Mouse (Mus musculus): ENCODE measurements around the gene Uba7. TPM values are rescaled to one million over a fixed set of nuclear protein-coding genes. Genes with fewer than 3 reads are reported as not detected.

The Uba7 gene
- total and polyA plus RNA-seq, 3 experiments = 18.1 to 44.1 TPM; not detected in 1

GRCm38 (mm10) chr9:107957141-107957540 is 18.2 kb upstream of the Uba7 start:
- H3K4me3 ChIP-seq (ENCODE audit: control insufficient read depth in 1 of 2, insufficient read depth in 1 of 2, low read depth in 2 of 2, low read length in 2 of 2) = no peak overlapping the region
- H3K27ac ChIP-seq (ENCODE audit: control insufficient read depth, low read depth, low read length) = no peak overlapping the region
- no peak for DNase-seq (ENCODE audit: low read depth, low spot score)
- no peaks in the 10 kb centered on the region for H3K9me3 ChIP-seq (replicated peaks; ENCODE audit: insufficient read depth, low read length)
- H3K79me2 ChIP-seq (ENCODE audit: control insufficient read depth, insufficient read depth, low read length, poor library complexity) = peaks cover 19% of the 10 kb centered on the region
- peaks cover 7 to 18% of the 10 kb centered on the region in 2 experiments for H3K36me3 ChIP-seq (ENCODE audit: control insufficient read depth in 1 of 2, insufficient read depth in 2 of 2, low read length in 2 of 2)
- TF ChIP-seq ETS1 (IDR thresholded peaks at IDR 0.05; ENCODE audit: low read depth, low read length) = no peak
- TF ChIP-seq ZNF384 (IDR thresholded peaks at IDR 0.05; ENCODE audit: low read depth, low read length) = no peak
- TF ChIP-seq RCOR1 (IDR thresholded peaks at IDR 0.05; ENCODE audit: low read depth, low read length) = no peak
- H3K9ac ChIP-seq (ENCODE audit: control insufficient read depth, low read depth, low read length, poor library complexity, severe bottlenecking) = no peak overlapping the region
- H3K27me3 ChIP-seq (ENCODE audit: control insufficient read depth in 1 of 2, insufficient read depth in 2 of 2, low read length in 2 of 2) = no peaks in the 10 kb centered on the region
- no peaks in the 10 kb centered on the region; a peak in 1 of 4 replicates for H3K4me1 ChIP-seq (ENCODE audit: control insufficient read depth in 1 of 2, insufficient read depth in 2 of 2, low read length in 2 of 2)

DNA sequence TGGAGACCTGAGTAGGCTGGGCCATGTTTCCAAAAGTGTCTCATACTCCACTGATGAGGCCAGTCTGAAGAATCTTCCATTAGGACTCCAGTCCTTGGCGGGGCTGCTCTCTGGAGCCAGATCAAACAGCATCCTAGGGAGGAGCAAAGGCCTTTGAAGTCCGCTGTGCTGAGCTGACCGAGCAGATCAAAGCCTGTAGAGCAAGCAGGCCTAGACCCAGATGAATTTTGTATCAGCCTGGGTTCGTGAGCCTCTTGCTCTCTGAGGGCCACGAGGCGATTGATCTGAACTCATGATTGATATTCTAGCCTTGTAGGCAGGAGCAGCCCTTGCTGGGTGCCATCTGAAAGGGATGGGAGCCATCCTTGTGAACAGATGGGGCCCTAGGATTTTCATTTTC is 15.4 kb upstream of the Uba7 start:
- H3K4me1 ChIP-seq (ENCODE audit: control insufficient read depth in 1 of 2, insufficient read depth in 2 of 2, low read length in 2 of 2) = no peaks in the 10 kb centered on the region
- no peak overlapping the region for H3K9ac ChIP-seq (ENCODE audit: control insufficient read depth, low read depth, low read length, poor library complexity, severe bottlenecking)
- H3K4me3 ChIP-seq (ENCODE audit: control insufficient read depth in 1 of 2, insufficient read depth in 1 of 2, low read depth in 2 of 2, low read length in 2 of 2) = no peak overlapping the region
- peaks cover 2% of the 10 kb centered on the region; the same call in 1 of the 2 replicates for H3K79me2 ChIP-seq (ENCODE audit: control insufficient read depth, insufficient read depth, low read length, poor library complexity)
- no peak for TF ChIP-seq ZMIZ1 (IDR thresholded peaks at IDR 0.05; ENCODE audit: low read depth, low read length)
- no peak for TF ChIP-seq MAX (IDR thresholded peaks at IDR 0.05; ENCODE audit: low read length)
- TF ChIP-seq MXI1 (IDR thresholded peaks at IDR 0.05; ENCODE audit: low read depth, low read length) = no peak
- no peak for TF ChIP-seq MYB (IDR thresholded peaks at IDR 0.05; ENCODE audit: low read depth, low read length)
- no peak for TF ChIP-seq GATA1 (IDR thresholded peaks at IDR 0.05; ENCODE audit: low read depth, low read length)
- TF ChIP-seq JUND (IDR thresholded peaks at IDR 0.05; ENCODE audit: low read depth, low read length) = no peak
- no peak for TF ChIP-seq RAD21 (IDR thresholded peaks at IDR 0.05; ENCODE audit: low read depth, low read length)
- no peak for TF ChIP-seq ELF1 (IDR thresholded peaks at IDR 0.05; ENCODE audit: low read depth, low read length)
- TF ChIP-seq POLR2AphosphoS2 (IDR thresholded peaks at IDR 0.05; ENCODE audit: low read length) = no peak
- TF ChIP-seq BHLHE40 (IDR thresholded peaks at IDR 0.05; ENCODE audit: borderline replicate concordance, low read depth, low read length) = no peak
- no peak for TF ChIP-seq EP300 (IDR thresholded peaks at IDR 0.05; ENCODE audit: low read depth in 1 of 2, low read length in 2 of 2)
- no peak for TF ChIP-seq ZNF384 (IDR thresholded peaks at IDR 0.05; ENCODE audit: low read depth, low read length)
- TF ChIP-seq ETS1 (IDR thresholded peaks at IDR 0.05; ENCODE audit: low read depth, low read length) = no peak
- TF ChIP-seq POLR2AphosphoS5 (IDR thresholded peaks at IDR 0.05; ENCODE audit: borderline replicate concordance, low read depth, low read length) = no peak
- no peaks in the 10 kb centered on the region for H3K9me3 ChIP-seq (replicated peaks; ENCODE audit: insufficient read depth, low read length)
- DNase-seq (ENCODE audit: low read depth, low spot score) = no peak
- no peak overlapping the region for H3K27ac ChIP-seq (ENCODE audit: control insufficient read depth, low read depth, low read length)
- H3K27me3 ChIP-seq (ENCODE audit: control insufficient read depth in 1 of 2, insufficient read depth in 2 of 2, low read length in 2 of 2) = no peaks in the 10 kb centered on the region
- H3K36me3 ChIP-seq (ENCODE audit: control insufficient read depth in 1 of 2, insufficient read depth in 2 of 2, low read length in 2 of 2) = peaks cover 0 to 20% of the 10 kb centered on the region in 2 experiments; a peak in 2 of 4 replicates

DNA sequence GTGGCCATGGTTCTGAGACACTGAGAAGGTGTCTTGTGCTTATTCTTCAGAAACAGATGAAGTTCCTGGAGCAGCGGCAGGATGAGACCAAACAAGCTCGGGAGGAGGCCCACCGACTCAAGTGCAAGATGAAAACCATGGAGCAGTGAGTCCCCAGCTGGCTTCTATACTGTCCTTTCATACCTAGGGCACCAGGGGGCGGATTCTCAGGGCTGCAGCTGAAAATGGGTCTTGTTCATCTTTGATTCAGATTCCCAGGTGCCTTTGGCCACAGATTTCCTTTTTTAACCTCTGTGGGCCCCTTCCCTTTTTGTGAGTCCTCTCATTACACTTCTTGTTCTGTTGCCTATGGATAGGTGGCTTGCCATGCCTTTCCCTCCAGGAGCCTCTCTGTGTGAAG is 14.4 kb upstream of the Uba7 start:
- DNase-seq (ENCODE audit: low read depth, low spot score) = no peak
- Histone ChIP-seq H3K9me3 (replicated peaks; ENCODE audit: insufficient read depth, low read length) (no peaks in the 10 kb centered on the region), H3K4me3 (ENCODE audit: control insufficient read depth in 1 of 2, insufficient read depth in 1 of 2, low read depth in 2 of 2, low read length in 2 of 2) (no peak overlapping the region), H3K9ac (ENCODE audit: control insufficient read depth, low read depth, low read length, poor library complexity, severe bottlenecking) (no peak overlapping the region), H3K27ac (ENCODE audit: control insufficient read depth, low read depth, low read length) (no peak overlapping the region), H3K4me1 (ENCODE audit: control insufficient read depth in 1 of 2, insufficient read depth in 2 of 2, low read length in 2 of 2) (no peaks in the 10 kb centered on the region), H3K36me3 (ENCODE audit: control insufficient read depth in 1 of 2, insufficient read depth in 2 of 2, low read length in 2 of 2) (peaks cover 0 to 17% of the 10 kb centered on the region in 2 experiments; a peak in 2 of 4 replicates), H3K27me3 (ENCODE audit: control insufficient read depth in 1 of 2, insufficient read depth in 2 of 2, low read length in 2 of 2) (no peaks in the 10 kb centered on the region), H3K79me2 (ENCODE audit: control insufficient read depth, insufficient read depth, low read length, poor library complexity) (no peaks in the 10 kb centered on the region)
- TF ChIP-seq MYB (IDR thresholded peaks at IDR 0.05; ENCODE audit: low read depth, low read length) (no peak), JUND (IDR thresholded peaks at IDR 0.05; ENCODE audit: low read depth, low read length) (no peak), SIN3A (IDR thresholded peaks at IDR 0.05; ENCODE audit: low read length) (no peak), USF1 (IDR thresholded peaks at IDR 0.05; ENCODE audit: low read depth, low read length) (no peak), CTCF (IDR thresholded peaks at IDR 0.05 in 2 of 3, conservative IDR thresholded peaks at IDR 0.05 in 1 of 3; ENCODE audit: control insufficient read depth in 1 of 3, insufficient read depth in 1 of 3, low read depth in 2 of 3, low read length in 3 of 3, poor library complexity in 1 of 3, severe bottlenecking in 1 of 3) (peak; percentile 24 to 52 (median 30); a peak in 5 of 6 replicates), MYC (IDR thresholded peaks at IDR 0.05; ENCODE audit: low read depth, low read length) (no peak), NELFE (IDR thresholded peaks at IDR 0.05; ENCODE audit: low read depth, low read length) (no peak), USF2 (IDR thresholded peaks at IDR 0.05; ENCODE audit: borderline replicate concordance in 1 of 2, insufficient read depth in 1 of 2, low read depth in 1 of 2, low read length in 2 of 2) (no peak), KAT2A (conservative IDR thresholded peaks at IDR 0.05; ENCODE audit: low read depth, low read length) (no peak), MEF2A (IDR thresholded peaks at IDR 0.05; ENCODE audit: extremely low read depth, insufficient replicate concordance, low read depth, low read length, poor library complexity, severe bottlenecking) (no peak), ZMIZ1 (IDR thresholded peaks at IDR 0.05; ENCODE audit: low read depth, low read length) (no peak), POLR2A (IDR thresholded peaks at IDR 0.05; ENCODE audit: control insufficient read depth in 1 of 2, insufficient read depth in 1 of 2, low read depth in 1 of 2, low read length in 2 of 2, poor library complexity in 1 of 2) (no peak), GABPA (IDR thresholded peaks at IDR 0.05; ENCODE audit: low read depth, low read length) (no peak), ELF1 (IDR thresholded peaks at IDR 0.05; ENCODE audit: low read depth, low read length) (no peak), MAZ (IDR thresholded peaks at IDR 0.05; ENCODE audit: low read depth, low read length) (no peak), POLR2AphosphoS5 (IDR thresholded peaks at IDR 0.05; ENCODE audit: borderline replicate concordance, low read depth, low read length) (no peak)

Data from MEL (cell line).